Mouse (Mus musculus) G1E (cell line): Measurements from ENCODE around the gene Ddx58.

ENCODE experiments used
- CTCF ChIP-seq: IDR thresholded peaks from 2 replicates; pipeline ENCODE4 v1.5.1; 2012; ENCODE audit warnings: low read depth, low read length, inconsistent platforms, mixed read lengths
- GATA1 ChIP-seq: IDR thresholded peaks from 2 replicates; pipeline ENCODE4 v1.6.1; 2012; ENCODE audit warnings: borderline replicate concordance, low read length, inconsistent platforms, mixed read lengths
- GATA2 ChIP-seq: IDR thresholded peaks from 2 replicates; pipeline ENCODE4 v1.6.1; 2012; ENCODE audit warnings: low read depth, low read length, inconsistent platforms, borderline replicate concordance
- TAL1 ChIP-seq: conservative IDR thresholded peaks from 2 replicates; pipeline ENCODE4 v1.6.1; 2012; ENCODE audit warnings: low read depth, low read length, inconsistent platforms, mixed read lengths

- peak; percentile 69 for TF ChIP-seq CTCF
- no peak for TF ChIP-seq GATA1
- TF ChIP-seq GATA2: no peak
- TF ChIP-seq TAL1: no peak
These were observed 56.8 kb downstream of the Ddx58 start for GRCm38 (mm10) chr4:40182651-40183320.
